Mouse (Mus musculus) granulocyte monocyte progenitor cell, adult 5-6 weeks (primary cell): ENCODE measurements around the gene Cacna1c. TPM values are rescaled to one million over a fixed set of nuclear protein-coding genes. Genes with fewer than 3 reads are reported as not detected.
"Not testable (repeated sequence)": the region's sequence is repeated elsewhere in the genome, so short reads cannot be mapped to it uniquely, and the experiment has no call there.

Source experiments
- ATAC-seq: replicated peaks from 2 replicates; pipeline ENCODE4 v1.8.0; 2016; ENCODE audit warnings: mild to moderate bottlenecking, moderate TSS enrichment, inconsistent platforms; ENCODE audit not compliant: poor library complexity, severe bottlenecking
- total RNA-seq, 2 experiments: library from RNA; stranded (forward) in 1 of 2; stranded (reverse) in 1 of 2; fragments of 200-712, 200-1000 nt in 1 of 2; fragments of >200 nt in 1 of 2; fragmentation: Nextera tagmentation in 1 of 2; gene quantifications; 2 replicates each; pipeline ENCODE4 v1.2.3; 2014 to 2017

Cacna1c gene
- total RNA-seq, 2 experiments from 2014 or later = not detected

GRCm38 (mm10) chr6:118592662-118593376 is 603.4 kb downstream of the Cacna1c start:
- ATAC-seq = no peak

GRCm38 (mm10) chr6:118578741-118579140 is 617.5 kb downstream of the Cacna1c start:
- ATAC-seq = not testable (repeated sequence)

GRCm38 (mm10) chr6:118574351-118574750 is 621.9 kb downstream of the Cacna1c start:
- no peak for ATAC-seq

GRCm38 (mm10) chr6:118567816-118568215 is 628.4 kb downstream of the Cacna1c start:
- ATAC-seq = no peak

- ATAC-seq = peak; percentile 98
Measured at GRCm38 (mm10) chr6:118561745-118562609, 634.2 kb downstream of the Cacna1c start, which contains the start of gene Ankrd26. Gene Ankrd26 (minus strand): TSS chr6:118562226.

- no peak for ATAC-seq
Measured at GRCm38 (mm10) chr6:118561225-118561624, 635.0 kb downstream of the Cacna1c start.

GRCm38 (mm10) chr6:118538627-118539026 is 657.6 kb downstream of the Cacna1c start:
- no peak for ATAC-seq

Other genes starting within 250 kb of the Cacna1c start
- 12.2 and 12.8 TPM in 2 replicates for gene Dcp1b, start 21.2 kb downstream of the Cacna1c start, total RNA-seq (2014; fragmentation: Nextera tagmentation)
- 8.6 and 10.3 TPM in 2 replicates for gene Dcp1b, start 21.2 kb downstream of the Cacna1c start, total RNA-seq (2017)
- gene Cacna2d4, start 40.1 kb upstream of the Cacna1c start, total RNA-seq (2014; fragmentation: Nextera tagmentation) = 0.19 TPM in 1 of 2 replicates, not detected in the other
- gene Cacna2d4, start 40.1 kb upstream of the Cacna1c start, total RNA-seq (2017) = 0.10 and 0.13 TPM in 2 replicates
- gene Lrtm2, start 134.3 kb upstream of the Cacna1c start, total RNA-seq (2014; fragmentation: Nextera tagmentation) = 0.81 and 0.99 TPM in 2 replicates
- not detected in 2 replicates for gene Lrtm2, start 134.3 kb upstream of the Cacna1c start, total RNA-seq (2017)
- 58.4 and 62.3 TPM in 2 replicates for gene Adipor2, start 221.3 kb upstream of the Cacna1c start, total RNA-seq (2014; fragmentation: Nextera tagmentation)
- 75.4 and 85.1 TPM in 2 replicates for gene Adipor2, start 221.3 kb upstream of the Cacna1c start, total RNA-seq (2017)